Mouse (Mus musculus): ENCODE measurements around the gene Csnk2b.

Gene Csnk2b

GRCm38 (mm10) chr17:35121871-35122303 is at the start of gene Csnk2b:
TSS of gene Csnk2b (minus strand) at chr17:35122053.
- under 1% methylated on average over 19 of the region's 19 CpGs for WGBS

GRCm38 (mm10) chr17:35168541-35169207 is 46.8 kb upstream of the Csnk2b start:
- 13% methylated on average over 4 of the region's 4 CpGs for WGBS

DNA sequence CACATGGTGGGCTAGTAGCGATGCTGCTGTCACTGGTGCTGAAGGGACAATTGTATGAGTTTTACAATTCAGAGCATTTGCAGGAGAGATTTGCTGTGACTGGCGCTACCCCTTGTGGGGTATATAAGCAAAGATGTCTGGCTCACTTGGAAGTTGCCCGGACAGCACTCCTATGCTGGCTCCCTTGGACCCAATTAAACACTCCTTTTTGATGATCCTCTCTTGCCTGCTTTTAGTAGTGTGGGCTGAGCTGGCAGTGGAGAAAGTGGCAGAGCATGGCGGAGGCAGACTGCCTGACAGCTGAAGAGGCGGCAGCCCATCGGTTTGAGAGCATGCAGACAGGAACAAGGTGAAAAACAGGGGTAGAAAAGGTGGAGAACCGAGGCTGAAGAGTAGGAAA is 45.9 kb upstream of the Csnk2b start:
- 53% methylated on average over 7 of the region's 7 CpGs for WGBS

DNA sequence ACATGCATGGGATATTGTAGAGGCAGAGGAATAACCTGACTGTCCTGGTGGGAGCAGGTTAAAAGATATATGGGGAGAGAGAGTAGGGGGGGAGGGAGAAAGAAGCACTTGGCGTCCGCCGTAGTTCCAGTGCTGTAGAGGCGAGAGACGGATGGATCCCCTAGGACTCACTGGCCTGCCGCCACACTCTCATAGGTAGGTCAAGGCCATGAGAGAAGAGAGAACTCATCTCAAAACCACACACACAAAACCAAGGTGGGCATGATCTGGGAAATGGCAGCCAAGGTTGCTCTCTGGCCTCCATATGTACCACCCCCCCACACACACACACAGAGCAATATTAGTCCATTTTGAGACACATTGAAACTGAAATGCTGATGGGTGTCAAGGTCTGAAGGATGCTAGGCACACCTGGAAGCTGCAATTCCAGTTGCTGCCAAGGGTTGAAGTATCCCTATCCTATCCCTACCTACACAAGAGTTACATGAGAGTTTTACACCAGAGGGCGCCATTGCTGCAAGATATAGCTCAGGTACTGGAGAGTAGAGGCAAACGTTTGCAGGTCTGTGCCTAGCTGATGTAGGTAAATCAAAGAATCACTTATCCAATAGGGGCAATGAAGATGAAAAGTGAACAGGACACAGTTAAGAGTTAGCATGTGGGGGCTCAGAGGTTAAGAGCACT is 44.6 kb upstream of the Csnk2b start:
- 74% methylated on average over 8 of the region's 8 CpGs for WGBS

- 18% methylated on average over 12 of the region's 12 CpGs for WGBS
These were observed 43.8 kb upstream of the Csnk2b start for GRCm38 (mm10) chr17:35165451-35166155.

DNA sequence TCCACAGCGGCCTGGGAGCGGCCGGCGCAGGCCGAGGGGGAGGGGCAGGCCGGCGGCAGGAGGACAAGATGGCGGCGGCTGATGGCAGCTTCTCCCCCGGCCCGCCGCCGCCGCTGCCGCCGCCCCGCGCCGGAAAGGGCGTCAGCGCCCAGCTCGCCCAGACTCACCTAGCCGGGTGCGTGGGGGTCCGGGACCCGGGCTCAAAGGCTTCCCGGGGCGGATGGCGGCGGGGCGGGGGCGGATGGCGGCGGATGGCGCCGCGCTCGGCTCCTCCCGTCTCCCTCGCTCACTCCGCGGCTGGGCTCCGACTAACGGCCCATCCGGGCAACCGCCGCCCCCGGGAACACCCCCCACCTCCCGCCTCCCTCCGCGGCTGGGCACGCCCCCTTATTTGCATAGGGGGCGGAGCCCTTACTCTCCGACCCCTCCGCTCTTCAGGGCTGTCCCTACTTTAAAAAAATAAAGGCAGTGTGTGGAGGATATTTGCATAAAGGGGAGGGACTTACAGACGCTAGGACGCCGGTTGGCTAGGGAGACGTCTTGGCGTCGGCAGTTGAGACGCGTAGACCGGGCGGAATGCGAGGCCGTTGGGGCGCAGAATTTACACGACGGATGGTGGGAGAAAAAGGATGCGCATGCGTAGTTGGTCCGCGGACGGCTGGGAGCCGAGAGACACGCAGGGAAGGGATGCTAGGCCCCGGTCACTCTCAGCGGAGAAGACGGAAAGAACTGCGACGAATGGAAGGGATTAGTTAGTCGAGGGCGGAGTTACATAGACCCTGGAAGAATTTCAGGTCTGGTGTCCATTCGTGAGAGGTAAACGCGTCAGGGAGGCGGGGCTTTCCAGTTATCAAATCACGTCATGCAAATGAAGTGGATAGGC is 43.0 kb upstream of the Csnk2b start, which contains the start of gene Prrc2a:
Prrc2a (minus strand) TSS at position 330 of the 883 bp plus-strand sequence.
- under 1% methylated on average over 82 of the region's 89 CpGs for WGBS

DNA sequence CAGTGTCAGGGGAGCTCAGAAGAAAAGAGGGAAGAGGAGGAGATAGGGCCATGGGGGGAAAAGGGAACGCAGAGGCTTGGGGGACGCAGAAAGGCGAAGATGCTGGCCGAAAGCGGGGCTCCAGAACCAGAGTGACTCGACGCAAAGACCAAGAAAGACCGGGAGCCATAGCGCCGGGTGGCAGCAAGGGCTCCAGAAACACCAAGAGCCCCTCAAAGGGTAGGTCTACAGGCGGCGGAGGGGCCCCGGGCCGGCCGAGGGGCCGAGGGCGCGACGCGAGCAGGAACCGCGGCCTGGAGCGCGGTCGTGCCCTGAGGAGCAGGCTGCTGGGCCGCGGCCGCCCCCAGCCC is 42.3 kb upstream of the Csnk2b start:
- WGBS: under 1% methylated on average over 26 of the region's 28 CpGs

- WGBS: 3% methylated on average over 8 of the region's 8 CpGs
These were observed 41.7 kb upstream of the Csnk2b start for GRCm38 (mm10) chr17:35163326-35164081.

GRCm38 (mm10) chr17:35162730-35163129 is 40.9 kb upstream of the Csnk2b start:
- WGBS: 12% methylated on average over 12 of the region's 12 CpGs

GRCm38 (mm10) chr17:35162121-35162520 is 40.3 kb upstream of the Csnk2b start:
- WGBS: 50% methylated on average over 14 of the region's 14 CpGs

- WGBS: 68% methylated on average over 11 of the region's 11 CpGs
These were observed 39.6 kb upstream of the Csnk2b start for GRCm38 (mm10) chr17:35161421-35161820.

DNA sequence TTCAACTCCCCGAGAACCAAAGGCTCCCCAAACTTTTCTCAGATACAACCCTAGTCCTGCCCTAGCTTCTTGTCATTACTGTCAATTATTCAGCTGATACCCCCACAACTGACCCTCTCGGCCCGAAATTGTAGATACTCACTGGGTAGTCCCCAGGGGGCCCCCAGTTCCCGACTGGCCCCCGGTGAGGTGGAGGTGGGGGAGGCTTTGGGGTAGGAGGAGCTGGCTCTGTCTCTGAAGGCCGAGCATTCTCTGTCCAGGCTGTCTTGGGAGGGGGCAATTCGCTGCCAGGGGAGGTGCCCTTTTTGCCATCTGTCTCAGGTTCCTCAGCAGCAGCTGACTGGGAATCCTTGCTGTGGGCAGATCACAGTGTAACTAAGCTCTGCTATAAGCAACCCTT is 37.8 kb upstream of the Csnk2b start:
- WGBS: 85% methylated on average over 7 of the region's 7 CpGs

- WGBS: 84% methylated on average over 16 of the region's 16 CpGs
These were observed 37.2 kb upstream of the Csnk2b start for GRCm38 (mm10) chr17:35158850-35159593.

DNA sequence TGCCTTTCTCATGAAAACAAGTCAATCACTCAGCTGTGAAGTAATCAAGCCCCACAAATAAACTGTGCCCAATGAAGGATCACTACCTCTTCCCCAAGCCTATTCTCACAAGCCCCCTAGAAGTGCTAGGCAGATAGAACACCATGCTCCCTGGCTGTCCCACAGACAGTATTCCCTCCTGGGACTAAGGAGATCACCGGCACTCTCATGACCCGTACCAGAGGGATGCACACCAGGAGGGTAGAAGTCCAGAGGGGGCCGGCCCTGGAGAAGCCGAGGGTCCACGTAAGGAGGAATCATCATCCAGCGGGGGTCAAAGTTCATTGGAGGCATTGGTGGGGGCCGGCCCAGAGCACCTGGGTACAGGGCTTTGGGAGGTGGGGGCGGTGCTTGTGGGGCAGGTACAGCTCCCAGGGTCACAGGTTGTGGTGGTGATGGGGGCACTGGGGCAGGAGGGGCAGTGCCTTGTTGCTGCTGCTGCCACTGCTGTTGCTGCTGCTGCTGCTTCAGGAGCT is 35.9 kb upstream of the Csnk2b start:
- 88% methylated on average over 8 of the region's 8 CpGs for WGBS

GRCm38 (mm10) chr17:35157254-35157653 is 35.4 kb upstream of the Csnk2b start:
- 79% methylated on average over 8 of the region's 8 CpGs for WGBS

DNA sequence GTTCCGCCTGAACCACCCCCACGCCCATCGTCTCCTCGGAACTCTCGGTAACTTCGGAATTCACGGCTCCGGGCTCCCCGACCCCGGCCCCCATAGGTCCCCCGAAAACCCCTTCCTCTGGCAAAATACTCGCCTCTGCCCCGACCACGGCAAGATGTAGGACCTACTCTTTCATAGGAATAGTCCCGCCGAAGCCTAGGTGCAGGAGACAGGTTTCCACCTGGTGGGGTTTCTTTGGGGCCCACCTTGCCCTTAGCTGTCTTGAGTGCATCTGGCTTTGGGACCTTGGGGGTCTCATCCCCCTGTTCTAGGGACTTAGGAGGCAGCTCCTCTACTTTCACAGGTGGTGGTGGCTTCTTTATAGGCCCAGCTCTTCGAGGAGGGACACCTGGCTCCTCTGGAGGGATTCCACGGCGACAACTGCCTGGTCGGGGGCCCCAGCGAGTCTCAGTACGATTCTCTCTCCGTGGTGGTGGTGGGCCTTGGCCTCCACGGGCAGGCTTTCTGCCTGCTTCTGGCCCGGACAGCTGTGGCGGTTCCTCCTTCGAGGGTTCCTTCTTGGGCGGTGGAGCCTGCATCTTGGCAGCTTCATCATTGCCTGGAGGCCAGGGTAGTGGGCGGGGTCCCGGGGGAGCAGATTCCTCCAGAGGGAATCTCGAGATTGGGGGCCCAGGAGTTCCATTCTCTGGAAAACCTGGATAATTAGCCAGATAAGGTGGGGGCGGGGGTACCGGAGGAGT is 34.8 kb upstream of the Csnk2b start:
- WGBS: 79% methylated on average over 33 of the region's 33 CpGs

- WGBS: 84% methylated on average over 12 of the region's 12 CpGs
These were observed 33.6 kb upstream of the Csnk2b start for GRCm38 (mm10) chr17:35155451-35155850.

DNA sequence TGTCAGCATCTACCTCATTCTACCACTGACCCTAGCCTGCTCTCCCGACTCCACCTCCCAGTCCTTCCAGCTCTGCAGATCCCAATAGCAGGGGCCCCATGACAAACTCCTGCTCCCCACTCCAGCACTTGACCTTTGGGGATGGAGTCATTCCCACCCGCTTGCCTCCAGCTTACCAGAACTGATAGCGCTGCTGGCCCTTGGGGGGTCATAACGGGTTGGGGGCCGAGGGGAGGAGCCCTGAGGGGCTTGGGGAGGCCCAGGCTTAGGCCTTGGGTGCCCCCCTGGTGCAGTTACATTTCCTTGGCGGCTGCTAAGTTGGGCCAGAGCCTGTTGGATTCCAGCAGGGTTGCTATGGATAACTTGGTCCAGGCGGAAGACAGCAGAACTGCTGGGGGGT is 32.8 kb upstream of the Csnk2b start:
- 77% methylated on average over 7 of the region's 7 CpGs for WGBS

- WGBS: 80% methylated on average over 4 of the region's 4 CpGs
These were observed 32.1 kb upstream of the Csnk2b start for GRCm38 (mm10) chr17:35153931-35154330.
